Mouse (Mus musculus): Measurements from ENCODE around the gene Mrm3. TPM values are rescaled to one million over a fixed set of nuclear protein-coding genes. Genes with fewer than 3 reads are reported as not detected.

The Mrm3 gene
- total and polyA plus RNA-seq, 2 experiments from 2014 or later = 13.6 to 23.6 TPM

GRCm38 (mm10) chr11:76298457-76299000 lies 55.0 kb downstream of the Mrm3 start:
- Histone ChIP-seq H3K36me3 (ENCODE audit: insufficient read depth, low read length) (no peaks in the 10 kb centered on the region), H3K4me3 (ENCODE audit: low read depth, low read length) (no peak overlapping the region), H3K9me3 (ENCODE audit: low read length) (no peaks in the 10 kb centered on the region), H3K4me2 (ENCODE audit: low read depth, low read length, poor library complexity, severe bottlenecking) (no peak overlapping the region), H3K27me3 (ENCODE audit: insufficient read depth, low read length) (no peaks in the 10 kb centered on the region), H3K9ac (replicated peaks; ENCODE audit: low read length, poor library complexity, severe bottlenecking) (no peak overlapping the region), H3K4me1 (ENCODE audit: insufficient read depth, low read length) (peaks cover 3% of the 10 kb centered on the region; the same call in 1 of the 2 replicates), H3K27ac (ENCODE audit: low read depth, low read length) (no peak overlapping the region)
- DNase-seq (ENCODE audit: low spot score) (no peak), ATAC-seq (ENCODE audit: low FRiP score) (no peak)
- peak; percentile 43 for TF ChIP-seq CTCF (IDR thresholded peaks at IDR 0.05)
- WGBS = 58% methylated on average over 9 of the region's 9 CpGs

Other genes starting within 250 kb of the Mrm3 start
- gene 1700016K19Rik, start 243.8 kb upstream of the Mrm3 start, total RNA-seq (2014; rRNA removed) = 5.5 and 11.3 TPM in 2 replicates
- gene 1700016K19Rik, start 243.8 kb upstream of the Mrm3 start, polyA plus RNA-seq (2015; fragmentation: Nextera tagmentation; extraction: Ambion mirVana) = 8.6 and 8.8 TPM in 2 replicates
- gene Rflnb, start 215.9 kb upstream of the Mrm3 start, total RNA-seq (2014; rRNA removed) = 16.7 and 17.7 TPM in 2 replicates
- 15.2 and 16.3 TPM in 2 replicates for gene Rflnb, start 215.9 kb upstream of the Mrm3 start, polyA plus RNA-seq (2015; fragmentation: Nextera tagmentation; extraction: Ambion mirVana)
- 40.3 and 46.1 TPM in 2 replicates for gene Vps53, start 64.1 kb upstream of the Mrm3 start, total RNA-seq (2014; rRNA removed)
- 63.5 and 64.0 TPM in 2 replicates for gene Vps53, start 64.1 kb upstream of the Mrm3 start, polyA plus RNA-seq (2015; fragmentation: Nextera tagmentation; extraction: Ambion mirVana)
- 24.6 and 29.4 TPM in 2 replicates for gene Fam57a, start 64.0 kb upstream of the Mrm3 start, total RNA-seq (2014; rRNA removed)
- gene Fam57a, start 64.0 kb upstream of the Mrm3 start, polyA plus RNA-seq (2015; fragmentation: Nextera tagmentation; extraction: Ambion mirVana) = 17.6 and 19.6 TPM in 2 replicates
- gene Dbil5, start 26.1 kb upstream of the Mrm3 start, total RNA-seq (2014; rRNA removed) = not detected in 2 replicates
- gene Dbil5, start 26.1 kb upstream of the Mrm3 start, polyA plus RNA-seq (2015; fragmentation: Nextera tagmentation; extraction: Ambion mirVana) = 0.42 and 0.58 TPM in 2 replicates
- 10.1 and 14.1 TPM in 2 replicates for gene Gemin4, start 26.1 kb upstream of the Mrm3 start, total RNA-seq (2014; rRNA removed)
- gene Gemin4, start 26.1 kb upstream of the Mrm3 start, polyA plus RNA-seq (2015; fragmentation: Nextera tagmentation; extraction: Ambion mirVana) = 6.9 and 7.4 TPM in 2 replicates
- 63.5 and 80.0 TPM in 2 replicates for gene Glod4, start within 50 bp of the Mrm3 start, total RNA-seq (2014; rRNA removed)
- 116 and 123 TPM in 2 replicates for gene Glod4, start within 50 bp of the Mrm3 start, polyA plus RNA-seq (2015; fragmentation: Nextera tagmentation; extraction: Ambion mirVana)
- gene Nxn, start 155.4 kb downstream of the Mrm3 start, total RNA-seq (2014; rRNA removed) = 25.2 and 32.2 TPM in 2 replicates
- gene Nxn, start 155.4 kb downstream of the Mrm3 start, polyA plus RNA-seq (2015; fragmentation: Nextera tagmentation; extraction: Ambion mirVana) = 13.7 and 15.2 TPM in 2 replicates
- 26.6 and 38.0 TPM in 2 replicates for gene Timm22, start 163.2 kb downstream of the Mrm3 start, total RNA-seq (2014; rRNA removed)
- gene Timm22, start 163.2 kb downstream of the Mrm3 start, polyA plus RNA-seq (2015; fragmentation: Nextera tagmentation; extraction: Ambion mirVana) = 103 and 104 TPM in 2 replicates

Data from midbrain, postnatal 0 days (tissue).